Mouse (Mus musculus) kidney, postnatal 0 days (tissue): ENCODE data around the gene Gm21761. TPM values are rescaled to one million over a fixed set of nuclear protein-coding genes. Genes with fewer than 3 reads are reported as not detected.
"Not testable (repeated sequence)": the region's sequence is repeated elsewhere in the genome, so short reads cannot be mapped to it uniquely, and the experiment has no call there.

Experiments used
- ATAC-seq: fragments of 200-750 bp; cut with Nextera tagmentation; replicated peaks from 2 replicates; pipeline ENCODE4 v1.8.0; 2017; ENCODE audit warnings: low read depth, moderate number of reproducible peaks, moderate TSS enrichment, moderate library complexity; ENCODE audit not compliant: low FRiP score
- DNase-seq: peaks from one replicate; pipeline ENCODE4 v3.0.0-alpha.2; 2016; ENCODE audit warnings: low spot score
- H3K27ac ChIP-seq: fragments of 300-500 bp; sonication (generic); 2 replicates; pipeline ENCODE4 v1.5.1; 2014; ENCODE audit warnings: mild to moderate bottlenecking
- H3K27me3 ChIP-seq: fragments of 300-500 bp; sonication (generic); 2 replicates; pipeline ENCODE4 v1.6.1; 2014; ENCODE audit warnings: low read length, mixed read lengths; ENCODE audit not compliant: insufficient read depth
- H3K36me3 ChIP-seq: fragments of 300-500 bp; sonication (generic); 2 replicates; pipeline ENCODE4 v1.6.1; 2014; ENCODE audit warnings: low read length, mixed read lengths; ENCODE audit not compliant: insufficient read depth
- H3K4me1 ChIP-seq: fragments of 300-500 bp; sonication (generic); replicated peaks from 2 replicates; pipeline ENCODE4 v1.6.1; 2014; ENCODE audit warnings: antibody characterized with exemption, low read length, mixed read lengths; ENCODE audit not compliant: insufficient read depth
- H3K4me2 ChIP-seq: fragments of 300-500 bp; sonication (generic); 2 replicates; pipeline ENCODE4 v1.6.1; 2014; ENCODE audit warnings: mild to moderate bottlenecking, low read length, moderate library complexity, mixed read lengths
- H3K4me3 ChIP-seq: fragments of 300-500 bp; sonication (generic); replicated peaks from 2 replicates; pipeline ENCODE4 v1.5.1; 2014; ENCODE audit warnings: low read depth, low read length
- H3K9ac ChIP-seq: fragments of 300-500 bp; sonication (generic); 2 replicates; pipeline ENCODE4 v1.6.1; 2014; ENCODE audit warnings: low read depth, low read length
- H3K9me3 ChIP-seq: fragments of 300-500 bp; sonication (generic); replicated peaks from 2 replicates; pipeline ENCODE4 v1.6.1; 2016; ENCODE audit warnings: low read length, inconsistent platforms, mixed read lengths
- WGBS: fragments of 180-500 bp; shearing (Covaris S2); extraction: QIAGEN DNeasy Blood & Tissue Kit; methylation state at CpG from one replicate; pipeline ENCODE4 v1.1.7; 2014; 5-methylcytosine and 5-hydroxymethylcytosine counted together
- polyA plus RNA-seq: library from polyadenylated mRNA; unstranded; fragments of >200 nt; fragmentation: Nextera tagmentation; extraction: Ambion mirVana; gene quantifications from 2 replicates; pipeline ENCODE4 v1.2.1, GENCODE M21; 2015

Gm21761 gene
- polyA plus RNA-seq, 1 experiment from 2014 or later: not detected

- H3K4me2 ChIP-seq, DNase-seq, ATAC-seq, H3K9me3 ChIP-seq, H3K27ac ChIP-seq, H3K27me3 ChIP-seq, H3K4me1 ChIP-seq, H3K9ac ChIP-seq, H3K36me3 ChIP-seq, H3K4me3 ChIP-seq: not testable (repeated sequence)
- 72% methylated on average over 2 of the region's 3 CpGs for WGBS
These were observed 4.3 kb downstream of the Gm21761 start for GRCm38 (mm10) chr13:119924597-119925340.

GRCm38 (mm10) chr13:119916966-119917722 is 11.9 kb downstream of the Gm21761 start:
- H3K27me3 ChIP-seq, H3K9me3 ChIP-seq, DNase-seq, H3K4me1 ChIP-seq, H3K27ac ChIP-seq, H3K36me3 ChIP-seq, H3K9ac ChIP-seq, H3K4me3 ChIP-seq, ATAC-seq, H3K4me2 ChIP-seq: not testable (repeated sequence)
- 78% methylated on average over 4 of the region's 5 CpGs for WGBS

- not testable (repeated sequence) for H3K27ac ChIP-seq, ATAC-seq, DNase-seq, H3K9ac ChIP-seq, H3K36me3 ChIP-seq, H3K4me2 ChIP-seq, H3K27me3 ChIP-seq, H3K9me3 ChIP-seq, H3K4me1 ChIP-seq, H3K4me3 ChIP-seq
- 61% methylated on average over 2 of the region's 2 CpGs for WGBS
These were observed 12.6 kb downstream of the Gm21761 start for GRCm38 (mm10) chr13:119916449-119916848.

GRCm38 (mm10) chr13:119898549-119898948 is 30.5 kb downstream of the Gm21761 start:
- 57% methylated on average over 4 of the region's 5 CpGs for WGBS
- H3K27ac ChIP-seq, DNase-seq, H3K4me2 ChIP-seq, ATAC-seq, H3K9ac ChIP-seq, H3K36me3 ChIP-seq, H3K4me1 ChIP-seq, H3K27me3 ChIP-seq, H3K4me3 ChIP-seq, H3K9me3 ChIP-seq: not testable (repeated sequence)

- not testable (repeated sequence) for H3K4me2 ChIP-seq, H3K9ac ChIP-seq, H3K4me3 ChIP-seq, H3K9me3 ChIP-seq, H3K27me3 ChIP-seq, DNase-seq, H3K27ac ChIP-seq, H3K4me1 ChIP-seq, ATAC-seq, H3K36me3 ChIP-seq
- WGBS: 85% methylated on average over 3 of the region's 3 CpGs
These were observed 34.4 kb downstream of the Gm21761 start, which contains the start of gene Tcstv1 for GRCm38 (mm10) chr13:119894685-119895084. Tcstv1 (minus strand) TSS chr13:119894785.

- ATAC-seq, H3K4me1 ChIP-seq, H3K4me3 ChIP-seq, DNase-seq, H3K4me2 ChIP-seq, H3K9ac ChIP-seq, H3K9me3 ChIP-seq, H3K27me3 ChIP-seq, H3K27ac ChIP-seq, H3K36me3 ChIP-seq: not testable (repeated sequence)
- 28% methylated on average over 4 of the region's 4 CpGs for WGBS
These were observed 42.2 kb downstream of the Gm21761 start for GRCm38 (mm10) chr13:119886896-119887295.

- not testable (repeated sequence) for H3K4me2 ChIP-seq, H3K36me3 ChIP-seq, H3K9ac ChIP-seq, H3K9me3 ChIP-seq, H3K27ac ChIP-seq, ATAC-seq, H3K4me3 ChIP-seq, H3K4me1 ChIP-seq, H3K27me3 ChIP-seq, DNase-seq
- 72% methylated on average over 6 of the region's 7 CpGs for WGBS
These were observed 64.6 kb downstream of the Gm21761 start for GRCm38 (mm10) chr13:119864395-119864999.

- not testable (repeated sequence) for H3K9me3 ChIP-seq
These were observed 66.7 kb downstream of the Gm21761 start for GRCm38 (mm10) chr13:119862399-119862798.

More at GRCm38 (mm10) chr13:119862399-119862798, 66.7 kb downstream of the Gm21761 start:
- not testable (repeated sequence) for H3K4me2 ChIP-seq, H3K27me3 ChIP-seq, H3K36me3 ChIP-seq, DNase-seq, H3K27ac ChIP-seq, H3K4me3 ChIP-seq, ATAC-seq, H3K9ac ChIP-seq, H3K4me1 ChIP-seq
- WGBS: no CpG with 5 or more reads among the region's 6 CpGs
